Mouse (Mus musculus): ENCODE data around the gene Rab11a. TPM values are rescaled to one million over a fixed set of nuclear protein-coding genes. Genes with fewer than 3 reads are reported as not detected.

Rab11a gene
- polyA plus RNA-seq, 1 experiment from 2014 or later = 237 TPM

- Histone ChIP-seq H3K9me3 (no peaks in the 10 kb centered on the region), H3K36me3 (replicated peaks) (no peaks in the 10 kb centered on the region), H3K27ac (no peak overlapping the region), H3K27me3 (ENCODE audit: poor library complexity, severe bottlenecking) (no peaks in the 10 kb centered on the region), H3K4me3 (no peak overlapping the region), H3K4me1 (peaks cover 12% of the 10 kb centered on the region)
- no peak for DNase-seq (ENCODE audit: extremely low spot score, low spot score)
- WGBS = 91% methylated on average over 5 of the region's 5 CpGs
Observed at GRCm38 (mm10) chr9:64770411-64770849, 32.9 kb upstream of the Rab11a start.

GRCm38 (mm10) chr9:64769911-64770310, 32.4 kb upstream of the Rab11a start:
- H3K4me3 ChIP-seq = no peak overlapping the region
- no peak overlapping the region for H3K27ac ChIP-seq
- no peaks in the 10 kb centered on the region for H3K27me3 ChIP-seq (ENCODE audit: poor library complexity, severe bottlenecking)
- H3K4me1 ChIP-seq = peaks cover 9% of the 10 kb centered on the region
- 95% methylated on average over 6 of the region's 6 CpGs for WGBS
- DNase-seq (ENCODE audit: extremely low spot score, low spot score) = no peak
- no peaks in the 10 kb centered on the region for H3K36me3 ChIP-seq (replicated peaks)
- no peaks in the 10 kb centered on the region for H3K9me3 ChIP-seq

GRCm38 (mm10) chr9:64769066-64769695, 31.6 kb upstream of the Rab11a start:
- H3K27me3 ChIP-seq (ENCODE audit: poor library complexity, severe bottlenecking) = no peaks in the 10 kb centered on the region
- no peaks in the 10 kb centered on the region for H3K9me3 ChIP-seq
- no peak overlapping the region for H3K4me3 ChIP-seq
- no peak for DNase-seq (ENCODE audit: extremely low spot score, low spot score)
- no peaks in the 10 kb centered on the region for H3K36me3 ChIP-seq (replicated peaks)
- H3K27ac ChIP-seq = no peak overlapping the region
- WGBS = 56% methylated on average over 9 of the region's 9 CpGs
- H3K4me1 ChIP-seq = peaks cover 2% of the 10 kb centered on the region

GRCm38 (mm10) chr9:64767796-64768195, 30.2 kb upstream of the Rab11a start:
- Histone ChIP-seq H3K4me1 (no peaks in the 10 kb centered on the region), H3K27me3 (ENCODE audit: poor library complexity, severe bottlenecking) (no peaks in the 10 kb centered on the region), H3K27ac (no peak overlapping the region), H3K4me3 (no peak overlapping the region), H3K9me3 (no peaks in the 10 kb centered on the region), H3K36me3 (replicated peaks) (no peaks in the 10 kb centered on the region)
- WGBS = 81% methylated on average over 1 of the region's 1 CpGs
- no peak for DNase-seq (ENCODE audit: extremely low spot score, low spot score)

- Histone ChIP-seq H3K27me3 (ENCODE audit: poor library complexity, severe bottlenecking) (no peaks in the 10 kb centered on the region), H3K4me3 (no peak overlapping the region), H3K4me1 (no peaks in the 10 kb centered on the region), H3K9me3 (no peaks in the 10 kb centered on the region), H3K27ac (no peak overlapping the region), H3K36me3 (replicated peaks) (no peaks in the 10 kb centered on the region)
- 83% methylated on average over 3 of the region's 3 CpGs for WGBS
- DNase-seq (ENCODE audit: extremely low spot score, low spot score) = no peak
Observed at GRCm38 (mm10) chr9:64766136-64766535, 28.6 kb upstream of the Rab11a start.

- Histone ChIP-seq H3K9me3 (no peaks in the 10 kb centered on the region), H3K4me1 (no peaks in the 10 kb centered on the region), H3K36me3 (replicated peaks) (no peaks in the 10 kb centered on the region), H3K27ac (no peak overlapping the region), H3K27me3 (ENCODE audit: poor library complexity, severe bottlenecking) (no peaks in the 10 kb centered on the region), H3K4me3 (no peak overlapping the region)
- WGBS = 86% methylated on average over 2 of the region's 2 CpGs
- no peak for DNase-seq (ENCODE audit: extremely low spot score, low spot score)
Observed at GRCm38 (mm10) chr9:64764824-64765223, 27.3 kb upstream of the Rab11a start.

GRCm38 (mm10) chr9:64758052-64758451, 20.5 kb upstream of the Rab11a start:
- H3K9me3 ChIP-seq = no peaks in the 10 kb centered on the region
- 89% methylated on average over 14 of the region's 14 CpGs for WGBS
- DNase-seq (ENCODE audit: extremely low spot score, low spot score) = no peak
- H3K27me3 ChIP-seq (ENCODE audit: poor library complexity, severe bottlenecking) = no peaks in the 10 kb centered on the region
- no peaks in the 10 kb centered on the region for H3K36me3 ChIP-seq (replicated peaks)
- H3K4me1 ChIP-seq = peaks cover 5% of the 10 kb centered on the region
- no peak overlapping the region for H3K27ac ChIP-seq
- H3K4me3 ChIP-seq = no peak overlapping the region

- H3K27ac ChIP-seq = no peak overlapping the region
- WGBS = 97% methylated on average over 5 of the region's 5 CpGs
- H3K9me3 ChIP-seq = no peaks in the 10 kb centered on the region
- H3K4me3 ChIP-seq = no peak overlapping the region
- H3K27me3 ChIP-seq (ENCODE audit: poor library complexity, severe bottlenecking) = no peaks in the 10 kb centered on the region
- DNase-seq (ENCODE audit: extremely low spot score, low spot score) = no peak
- no peaks in the 10 kb centered on the region for H3K36me3 ChIP-seq (replicated peaks)
- H3K4me1 ChIP-seq = peaks cover 5% of the 10 kb centered on the region
Observed at GRCm38 (mm10) chr9:64752575-64752974, 15.0 kb upstream of the Rab11a start.

GRCm38 (mm10) chr9:64749314-64749713, 11.8 kb upstream of the Rab11a start:
- 82% methylated on average over 6 of the region's 6 CpGs for WGBS
- no peak for DNase-seq (ENCODE audit: extremely low spot score, low spot score)
- Histone ChIP-seq H3K4me3 (no peak overlapping the region), H3K9me3 (no peaks in the 10 kb centered on the region), H3K36me3 (replicated peaks) (no peaks in the 10 kb centered on the region), H3K27ac (no peak overlapping the region), H3K27me3 (ENCODE audit: poor library complexity, severe bottlenecking) (no peaks in the 10 kb centered on the region), H3K4me1 (no peaks in the 10 kb centered on the region)

- Histone ChIP-seq H3K27me3 (ENCODE audit: poor library complexity, severe bottlenecking) (no peaks in the 10 kb centered on the region), H3K36me3 (replicated peaks) (no peaks in the 10 kb centered on the region), H3K4me1 (no peaks in the 10 kb centered on the region), H3K9me3 (no peaks in the 10 kb centered on the region), H3K4me3 (no peak overlapping the region), H3K27ac (no peak overlapping the region)
- DNase-seq (ENCODE audit: extremely low spot score, low spot score) = no peak
- 81% methylated on average over 4 of the region's 4 CpGs for WGBS
Observed at GRCm38 (mm10) chr9:64747735-64748134, 10.2 kb upstream of the Rab11a start.

GRCm38 (mm10) chr9:64742453-64742852, 4.9 kb upstream of the Rab11a start:
- Histone ChIP-seq H3K36me3 (replicated peaks) (no peaks in the 10 kb centered on the region), H3K4me1 (no peaks in the 10 kb centered on the region), H3K4me3 (no peak overlapping the region), H3K27ac (no peak overlapping the region), H3K27me3 (ENCODE audit: poor library complexity, severe bottlenecking) (no peaks in the 10 kb centered on the region), H3K9me3 (no peaks in the 10 kb centered on the region)
- DNase-seq (ENCODE audit: extremely low spot score, low spot score) = no peak
- WGBS = 81% methylated on average over 1 of the region's 1 CpGs

GRCm38 (mm10) chr9:64739001-64739400, 1.4 kb upstream of the Rab11a start:
- Histone ChIP-seq H3K4me1 (peaks cover 9% of the 10 kb centered on the region), H3K9me3 (no peaks in the 10 kb centered on the region), H3K27ac (no peak overlapping the region), H3K27me3 (ENCODE audit: poor library complexity, severe bottlenecking) (no peaks in the 10 kb centered on the region), H3K4me3 (no peak overlapping the region), H3K36me3 (replicated peaks) (0 out of 2 replicates have a peak, but pooled peaks cover 3% of the 10 kb centered on the region)
- no peak for DNase-seq (ENCODE audit: extremely low spot score, low spot score)
- WGBS = 86% methylated on average over 2 of the region's 2 CpGs

GRCm38 (mm10) chr9:64736639-64737405, 736 bp downstream of the Rab11a start:
- Histone ChIP-seq H3K36me3 (replicated peaks) (0 out of 2 replicates have a peak, but pooled peaks cover 3% of the 10 kb centered on the region), H3K27me3 (ENCODE audit: poor library complexity, severe bottlenecking) (no peaks in the 10 kb centered on the region), H3K4me1 (peaks cover 9% of the 10 kb centered on the region), H3K9me3 (no peaks in the 10 kb centered on the region), H3K27ac (peak overlapping the region; percentile 92), H3K4me3 (peak overlapping the region; percentile 94)
- DNase-seq (ENCODE audit: extremely low spot score, low spot score) = peak; percentile 61
- 1% methylated on average over 35 of the region's 35 CpGs for WGBS
